Mouse (Mus musculus) hindbrain, embryonic 10.5 days (tissue): ENCODE measurements at regions not wholly inside any gene's neighbourhood (a gene's known extent, or its start where the extent isn't known, plus 50 kb on each side); places are given as distances from the start of the nearest gene placed in this dataset.

Experiments
- DNase-seq: peaks from one replicate; pipeline ENCODE4 v3.0.0-alpha.2; 2017; ENCODE audit warnings: low spot score
- H3K27ac ChIP-seq: fragments of 300-500 bp; sonication (generic); 2 replicates; pipeline ENCODE4 v1.5.1; 2016; ENCODE audit warnings: mild to moderate bottlenecking, moderate library complexity
- H3K27me3 ChIP-seq: fragments of 300-500 bp; sonication (generic); 2 replicates; pipeline ENCODE4 v1.6.1; 2016; ENCODE audit warnings: mild to moderate bottlenecking; ENCODE audit not compliant: poor library complexity, insufficient read depth, severe bottlenecking
- H3K36me3 ChIP-seq: fragments of 300-500 bp; sonication (generic); 2 replicates; pipeline ENCODE4 v1.6.1; 2016; ENCODE audit warnings: mild to moderate bottlenecking, moderate library complexity
- H3K4me1 ChIP-seq: fragments of 300-500 bp; sonication (generic); replicated peaks from 2 replicates; pipeline ENCODE4 v1.6.1; 2016; ENCODE audit warnings: mild to moderate bottlenecking
- H3K4me3 ChIP-seq: fragments of 300-500 bp; sonication (generic); 2 replicates; pipeline ENCODE4 v1.5.1; 2016; ENCODE audit warnings: mild to moderate bottlenecking, moderate library complexity
- H3K9me3 ChIP-seq: fragments of 300-500 bp; sonication (generic); 2 replicates; pipeline ENCODE4 v1.6.1; 2016; ENCODE audit warnings: mild to moderate bottlenecking, moderate library complexity
- WGBS: fragments of 180-500 bp; shearing (Covaris S2); methylation state at CpG from one replicate; pipeline ENCODE4 v1.1.7; 2016; 5-methylcytosine and 5-hydroxymethylcytosine counted together

GRCm38 (mm10) chr1:185074001-185074400, 74.6 kb upstream of the Mark1 start:
- DNase-seq = no peak
- H3K4me3 ChIP-seq = no peak overlapping the region
- no peaks in the 10 kb centered on the region for H3K27me3 ChIP-seq
- WGBS = 88% methylated on average over 5 of the region's 5 CpGs
- peaks cover 3% of the 10 kb centered on the region; the same call in 1 of the 2 replicates for H3K4me1 ChIP-seq
- no peak overlapping the region for H3K27ac ChIP-seq
- H3K36me3 ChIP-seq = no peaks in the 10 kb centered on the region
- H3K9me3 ChIP-seq = no peaks in the 10 kb centered on the region

- WGBS = 84% methylated on average over 6 of the region's 6 CpGs
- Histone ChIP-seq H3K36me3 (no peaks in the 10 kb centered on the region), H3K9me3 (no peaks in the 10 kb centered on the region), H3K27ac (no peak overlapping the region), H3K27me3 (no peaks in the 10 kb centered on the region), H3K4me3 (no peak overlapping the region), H3K4me1 (peaks cover 3% of the 10 kb centered on the region; the same call in 1 of the 2 replicates)
- no peak for DNase-seq
Measured at GRCm38 (mm10) chr1:185072766-185073165, 73.4 kb upstream of the Mark1 start.

DNA sequence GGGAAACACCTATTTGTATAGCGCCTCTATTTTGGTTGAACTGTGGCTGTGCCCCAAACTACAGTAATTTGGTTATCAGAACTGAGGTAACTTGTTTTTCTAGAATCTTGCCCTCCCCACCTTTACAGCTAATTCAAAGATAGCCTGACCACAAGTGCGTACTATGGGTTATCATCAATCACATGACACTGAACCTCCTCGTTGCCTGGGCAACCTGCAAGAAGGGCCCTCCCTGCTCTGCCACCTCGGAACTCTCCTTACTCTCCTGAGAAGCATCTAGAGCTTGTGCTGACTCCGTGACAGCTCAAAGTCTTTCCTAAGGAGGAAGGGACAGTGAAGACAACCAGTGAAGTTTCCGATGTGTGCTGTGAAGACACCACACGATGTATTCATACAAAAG, 72.2 kb upstream of the Mark1 start:
- H3K36me3 ChIP-seq = no peaks in the 10 kb centered on the region
- no peaks in the 10 kb centered on the region for H3K9me3 ChIP-seq
- no peaks in the 10 kb centered on the region for H3K27me3 ChIP-seq
- H3K27ac ChIP-seq = no peak overlapping the region
- 72% methylated on average over 7 of the region's 7 CpGs for WGBS
- H3K4me3 ChIP-seq = no peak overlapping the region
- DNase-seq = no peak
- peaks cover 3% of the 10 kb centered on the region; the same call in 1 of the 2 replicates for H3K4me1 ChIP-seq

DNA sequence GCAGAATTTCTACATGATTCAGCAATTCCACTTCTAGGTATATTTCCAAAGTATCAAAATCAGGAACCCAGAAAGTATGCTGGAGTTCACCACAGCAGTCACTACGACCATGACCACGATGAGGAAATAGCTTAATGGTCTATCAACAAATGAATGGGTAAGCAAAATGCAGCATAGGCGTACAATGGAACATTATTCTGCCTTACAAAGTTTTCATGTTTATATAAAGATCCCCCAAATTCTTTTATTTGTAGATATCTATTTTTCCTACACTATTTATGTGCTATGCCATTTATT, 71.4 kb upstream of the Mark1 start:
- Histone ChIP-seq H3K27me3 (no peaks in the 10 kb centered on the region), H3K27ac (no peak overlapping the region), H3K36me3 (no peaks in the 10 kb centered on the region), H3K4me3 (no peak overlapping the region), H3K9me3 (no peaks in the 10 kb centered on the region), H3K4me1 (peaks cover 3% of the 10 kb centered on the region; the same call in 1 of the 2 replicates)
- 88% methylated on average over 3 of the region's 3 CpGs for WGBS
- DNase-seq = no peak

DNA sequence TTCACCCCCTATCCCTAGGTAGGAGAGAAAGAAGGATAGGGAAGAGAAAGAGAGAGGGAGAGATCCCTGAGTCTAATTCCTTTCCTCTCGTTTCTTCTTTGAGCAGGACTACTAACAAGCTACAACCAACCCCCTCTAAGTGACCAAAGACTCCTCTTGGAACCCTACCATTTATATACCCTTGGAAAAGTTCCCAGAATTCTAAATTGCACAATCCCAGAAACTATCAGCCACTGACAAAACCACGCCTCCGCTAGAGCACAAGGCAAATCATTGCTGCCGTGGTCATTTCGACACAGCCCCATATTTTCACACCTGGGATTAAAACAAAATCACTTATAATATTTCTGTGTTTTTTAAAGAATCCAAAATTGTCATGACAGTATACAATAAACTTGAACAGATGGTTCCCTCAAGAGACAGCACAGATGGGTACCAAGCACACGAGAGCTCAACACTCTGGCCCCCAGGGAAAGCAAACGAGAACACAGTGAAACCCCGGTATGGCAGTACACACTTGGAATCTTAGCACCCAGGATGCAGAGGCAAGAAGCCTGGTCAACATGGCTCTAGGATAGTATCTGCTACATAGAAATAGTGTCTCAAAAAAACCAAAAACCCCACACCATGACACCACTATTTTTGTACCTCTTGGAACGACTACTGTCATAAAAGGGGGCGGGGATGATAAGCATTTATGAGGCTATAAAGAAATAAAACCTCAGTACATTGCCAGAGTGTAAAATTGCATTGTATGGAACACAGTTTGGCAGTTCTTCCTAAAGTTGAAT, 70.9 kb upstream of the Mark1 start:
- Histone ChIP-seq H3K27me3 (no peaks in the 10 kb centered on the region), H3K36me3 (no peaks in the 10 kb centered on the region), H3K9me3 (no peaks in the 10 kb centered on the region), H3K27ac (no peak overlapping the region), H3K4me3 (no peak overlapping the region), H3K4me1 (peaks cover 3% of the 10 kb centered on the region; the same call in 1 of the 2 replicates)
- WGBS = 89% methylated on average over 10 of the region's 10 CpGs
- DNase-seq = no peak

DNA sequence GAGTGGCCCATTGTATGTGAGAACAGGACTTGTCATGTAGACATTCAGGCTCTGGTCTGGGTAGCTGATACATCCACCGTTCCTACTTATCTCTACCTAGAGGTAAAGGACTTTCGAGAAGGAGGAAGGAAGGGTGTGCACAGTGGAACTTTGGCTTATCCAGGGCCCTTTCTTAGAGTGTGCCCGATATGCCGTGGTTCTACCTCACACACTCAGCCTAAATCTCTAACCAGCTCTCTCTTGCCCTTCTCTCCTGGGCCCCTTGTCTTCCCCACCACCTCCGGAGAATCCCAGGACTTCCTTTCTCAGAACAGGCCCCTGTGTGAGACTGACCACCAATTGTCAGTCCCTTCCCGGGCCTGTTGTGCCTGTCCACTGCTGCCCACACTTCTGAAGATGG, 68.8 kb upstream of the Mark1 start:
- no peak for DNase-seq
- Histone ChIP-seq H3K27me3 (no peaks in the 10 kb centered on the region), H3K9me3 (no peaks in the 10 kb centered on the region), H3K36me3 (no peaks in the 10 kb centered on the region), H3K27ac (no peak overlapping the region), H3K4me3 (no peak overlapping the region), H3K4me1 (peaks cover 3% of the 10 kb centered on the region; the same call in 1 of the 2 replicates)
- 86% methylated on average over 6 of the region's 6 CpGs for WGBS

DNA sequence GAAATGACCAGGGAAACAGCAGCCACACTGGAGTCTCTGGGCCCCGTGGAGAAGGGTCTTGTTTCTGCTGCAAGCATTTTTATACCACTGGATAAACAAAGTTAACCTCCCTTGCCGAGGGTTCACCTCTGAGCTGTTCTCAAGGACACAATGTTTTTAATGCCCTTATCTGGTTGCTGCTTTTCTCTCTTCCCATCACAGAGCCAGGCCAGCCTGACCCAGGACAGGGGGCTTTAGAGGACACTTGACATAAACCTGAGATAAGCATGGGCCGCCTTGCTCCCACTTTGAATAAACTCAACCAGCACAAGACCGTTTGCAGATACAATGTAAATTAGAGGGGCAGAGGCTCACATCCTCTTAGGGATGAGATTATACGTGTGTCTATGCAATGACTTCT, 68.3 kb upstream of the Mark1 start:
- peaks cover 3% of the 10 kb centered on the region; the same call in 1 of the 2 replicates for H3K4me1 ChIP-seq
- H3K9me3 ChIP-seq = no peaks in the 10 kb centered on the region
- 83% methylated on average over 5 of the region's 5 CpGs for WGBS
- no peaks in the 10 kb centered on the region for H3K36me3 ChIP-seq
- no peak overlapping the region for H3K27ac ChIP-seq
- no peak overlapping the region for H3K4me3 ChIP-seq
- no peaks in the 10 kb centered on the region for H3K27me3 ChIP-seq
- DNase-seq = no peak

GRCm38 (mm10) chr1:185065056-185065455, 65.7 kb upstream of the Mark1 start:
- Histone ChIP-seq H3K27ac (no peak overlapping the region), H3K27me3 (no peaks in the 10 kb centered on the region), H3K4me1 (no peaks in the 10 kb centered on the region), H3K9me3 (no peaks in the 10 kb centered on the region), H3K36me3 (no peaks in the 10 kb centered on the region), H3K4me3 (no peak overlapping the region)
- 66% methylated on average over 3 of the region's 3 CpGs for WGBS
- DNase-seq = no peak

- Histone ChIP-seq H3K36me3 (no peaks in the 10 kb centered on the region), H3K9me3 (no peaks in the 10 kb centered on the region), H3K27me3 (no peaks in the 10 kb centered on the region), H3K4me1 (no peaks in the 10 kb centered on the region), H3K27ac (no peak overlapping the region), H3K4me3 (no peak overlapping the region)
- DNase-seq = no peak
- WGBS = 86% methylated on average over 11 of the region's 11 CpGs
Measured at GRCm38 (mm10) chr1:185062103-185062502, 62.7 kb upstream of the Mark1 start.

DNA sequence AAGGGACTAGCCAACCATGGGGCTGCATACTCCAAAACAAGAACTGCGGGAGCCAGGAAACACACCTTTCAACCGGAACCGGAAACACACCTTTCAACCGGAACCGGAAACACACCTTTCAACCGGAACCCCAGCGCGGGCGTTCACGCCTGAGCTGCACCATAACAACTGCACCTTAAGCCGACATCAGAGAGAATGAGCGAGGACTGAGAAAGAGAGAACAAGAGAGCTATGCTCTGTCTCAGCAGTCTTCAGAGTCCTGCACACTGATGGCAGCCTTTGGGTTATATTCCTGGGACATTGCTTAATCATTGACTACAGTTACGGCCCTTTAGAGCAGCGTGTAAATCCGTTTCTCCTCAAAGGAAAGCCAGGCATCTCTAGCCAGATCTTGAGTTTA, 58.1 kb upstream of the Mark1 start:
- DNase-seq = no peak
- Histone ChIP-seq H3K4me3 (no peak overlapping the region), H3K27me3 (no peaks in the 10 kb centered on the region), H3K27ac (no peak overlapping the region), H3K36me3 (no peaks in the 10 kb centered on the region), H3K4me1 (no peaks in the 10 kb centered on the region), H3K9me3 (no peaks in the 10 kb centered on the region)
- WGBS = 91% methylated on average over 15 of the region's 15 CpGs

GRCm38 (mm10) chr1:185052700-185053099, 53.3 kb upstream of the Mark1 start:
- Histone ChIP-seq H3K36me3 (no peaks in the 10 kb centered on the region), H3K4me1 (peaks cover 1% of the 10 kb centered on the region; the same call in 1 of the 2 replicates), H3K4me3 (no peak overlapping the region), H3K27me3 (no peaks in the 10 kb centered on the region), H3K27ac (no peak overlapping the region), H3K9me3 (no peaks in the 10 kb centered on the region)
- WGBS = 85% methylated on average over 6 of the region's 6 CpGs
- no peak for DNase-seq

DNA sequence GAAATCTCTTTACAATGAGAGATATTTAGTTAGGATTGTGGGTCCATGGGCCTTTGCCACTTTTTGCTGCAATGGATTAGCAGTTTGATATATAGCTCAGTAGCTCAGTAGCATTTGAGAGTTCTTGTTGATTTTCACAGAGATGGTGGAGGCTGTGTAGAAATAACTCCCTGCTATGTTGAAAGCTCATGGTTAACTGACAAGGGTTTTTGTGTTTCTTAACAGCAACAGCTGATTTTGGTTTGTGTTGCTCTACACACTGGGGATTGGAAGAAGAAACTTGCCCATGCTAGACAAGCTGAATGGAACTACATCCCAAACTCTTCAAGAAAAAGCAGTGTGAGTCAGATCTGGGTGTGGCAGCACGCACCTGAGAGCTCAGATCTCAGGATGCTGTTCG, 50.6 kb upstream of the Mark1 start:
- no peak overlapping the region for H3K4me3 ChIP-seq
- 87% methylated on average over 2 of the region's 2 CpGs for WGBS
- H3K27ac ChIP-seq = no peak overlapping the region
- no peaks in the 10 kb centered on the region for H3K9me3 ChIP-seq
- no peaks in the 10 kb centered on the region for H3K27me3 ChIP-seq
- peaks cover 9% of the 10 kb centered on the region; the same call in 1 of the 2 replicates for H3K4me1 ChIP-seq
- no peak for DNase-seq
- H3K36me3 ChIP-seq = no peaks in the 10 kb centered on the region
